Comparison of ENCODE assay signal across 13 mouse cellular contexts in genomic region chr8:109407913-109408312, GRCm38 (mm10).
DNase-seq lines count a peak whose midpoint lies in the region; TF ChIP-seq lines count a peak whose summit lies in the region.
"Had no signal": no experiment of that assay in that cellular context is flagged by ENCODE, and none has a peak within 500 bp of the region (broad histone marks: within the 10 kb centered on the region; RNA-seq: fewer than 3 reads in every experiment).

No protein-coding gene starts in this region.

- H3K27ac ChIP-seq in layer of hippocampus, adult 2 months, result no peak overlapping the region
- H3K27ac ChIP-seq in testis, adult 2 months (ENCODE audit: control insufficient read depth, insufficient read depth, low read depth, low read length), result no peak overlapping the region
- H3K27ac ChIP-seq: forebrain, embryonic 10.5 days; left cerebral cortex, adult 2 months; liver, embryonic 13.5 days had no signal

- H3K4me1 ChIP-seq in testis, adult 2 months (ENCODE audit: control insufficient read depth, insufficient read depth, low read length), result no peaks in the 10 kb centered on the region
- H3K4me1 ChIP-seq: forebrain, embryonic 10.5 days; liver, embryonic 13.5 days; megakaryocyte, embryonic 14.5 days had no signal

- TF ChIP-seq CTCF in layer of hippocampus, adult 2 months (conservative IDR thresholded peaks at IDR 0.05), result peak; percentile 43
- peak; percentile 49; the same call in 1 of the 2 replicates for TF ChIP-seq CTCF in testis, adult 2 months (IDR thresholded peaks at IDR 0.05; ENCODE audit: control insufficient read depth, insufficient read depth, insufficient replicate concordance, low read depth, low read length)

- no peak for TF ChIP-seq POLR2A in testis, adult 2 months (IDR thresholded peaks at IDR 0.05; ENCODE audit: control insufficient read depth, low read depth, low read length)

- H3K36me3 ChIP-seq in testis, adult 2 months (ENCODE audit: control insufficient read depth, insufficient read depth, low read length), result no peaks in the 10 kb centered on the region
- H3K36me3 ChIP-seq: forebrain, embryonic 10.5 days; liver, embryonic 13.5 days had no signal

- H3K4me3 ChIP-seq in layer of hippocampus, adult 2 months, result no peak overlapping the region
- H3K4me3 ChIP-seq in testis, adult 2 months (ENCODE audit: control insufficient read depth, low read depth, low read length), result no peak overlapping the region
- H3K4me3 ChIP-seq: forebrain, embryonic 10.5 days; left cerebral cortex, adult 2 months; liver, embryonic 13.5 days; megakaryocyte, embryonic 14.5 days had no signal

- intact Hi-C loops in gastrocnemius, postnatal 36 days (cut with DNase I), result no loop called here

- DNase-seq in layer of hippocampus, adult 2 months (ENCODE audit: low spot score in 2 of 2), result no peak
- DNase-seq in layer of hippocampus, adult 18-20 months (ENCODE audit: low spot score in 2 of 2), result no peak
- DNase-seq in testis, postnatal 14 days (ENCODE audit: low spot score), result no peak
- DNase-seq in WW6 (ENCODE audit: low read depth, low spot score), result peak; percentile 66
- no peak for DNase-seq in urinary bladder, postnatal 36 days (ENCODE audit: low spot score in 2 of 2)
- no peak for DNase-seq in gastrocnemius, postnatal 36 days
- DNase-seq: adrenal gland, postnatal 25 days; kidney, postnatal 25 days; liver, embryonic 13.5 days had no signal

- H3K27me3 ChIP-seq in testis, adult 2 months (ENCODE audit: control insufficient read depth, insufficient read depth, low read length), result no peaks in the 10 kb centered on the region
- H3K27me3 ChIP-seq: liver, embryonic 13.5 days; megakaryocyte, embryonic 14.5 days had no signal
